Mouse (Mus musculus) thymus, postnatal 0 days (tissue): ENCODE measurements at regions not wholly inside any gene's neighbourhood (a gene's known extent, or its start where the extent isn't known, plus 50 kb on each side); places are given as distances from the start of the nearest gene placed in this dataset.

ENCODE experiments used
- DNase-seq: peaks from one replicate; pipeline ENCODE4 v3.0.0-alpha.2; 2015; ENCODE audit warnings: low spot score

DNA sequence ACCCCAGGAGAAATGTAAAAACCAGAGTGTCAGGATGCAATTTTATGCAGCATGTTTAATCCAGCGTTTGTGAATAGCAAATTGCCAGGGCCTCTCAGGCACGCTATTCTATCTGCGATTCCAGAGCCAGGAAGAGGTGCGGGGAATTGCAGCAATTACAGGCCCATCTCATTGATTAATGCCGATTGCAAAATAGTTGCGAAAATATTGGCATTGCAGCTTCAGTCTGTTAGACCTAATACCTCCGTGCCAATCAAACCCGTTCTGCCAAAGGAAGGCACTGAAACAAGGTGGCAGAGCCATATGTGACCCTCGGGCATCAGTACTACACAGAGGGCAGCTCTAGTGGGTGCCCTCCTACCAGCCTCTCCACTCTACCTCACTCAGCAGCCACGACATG is 212.2 kb upstream of the A230072I06Rik start:
- no peak for DNase-seq

DNA sequence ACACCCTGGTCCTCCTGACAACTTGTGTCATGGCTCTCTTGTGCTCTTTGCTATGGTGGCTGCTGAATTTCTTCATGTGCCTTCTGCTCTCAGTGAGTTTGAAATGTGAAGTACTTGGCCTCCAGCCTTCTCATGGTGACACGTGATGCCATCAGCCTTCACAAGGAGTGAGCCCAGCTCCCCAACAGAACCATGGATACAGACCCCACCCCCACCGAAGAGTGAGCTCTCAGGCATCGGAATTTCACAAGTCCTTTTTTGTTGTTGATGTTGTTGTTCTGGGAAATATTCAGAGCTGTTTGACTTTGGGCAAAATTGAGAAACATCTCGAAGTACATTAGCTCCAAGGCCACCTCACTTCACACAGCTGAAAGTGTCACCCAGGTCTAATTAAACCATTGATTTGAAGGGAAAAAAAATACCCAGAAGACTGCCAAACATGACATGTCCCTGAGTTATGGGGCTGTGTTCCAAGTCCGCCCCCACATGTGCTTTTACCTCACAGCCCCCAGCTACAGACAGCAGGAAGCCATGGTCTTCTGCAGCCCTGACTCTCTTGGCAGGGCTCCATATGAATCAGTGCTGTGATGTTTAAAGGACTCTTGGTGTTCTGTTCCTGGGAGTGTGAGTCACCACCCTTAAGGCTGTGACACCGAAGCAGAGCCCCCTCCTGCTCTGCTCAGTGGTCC is 205.2 kb upstream of the A230072I06Rik start:
- no peak for DNase-seq

DNA sequence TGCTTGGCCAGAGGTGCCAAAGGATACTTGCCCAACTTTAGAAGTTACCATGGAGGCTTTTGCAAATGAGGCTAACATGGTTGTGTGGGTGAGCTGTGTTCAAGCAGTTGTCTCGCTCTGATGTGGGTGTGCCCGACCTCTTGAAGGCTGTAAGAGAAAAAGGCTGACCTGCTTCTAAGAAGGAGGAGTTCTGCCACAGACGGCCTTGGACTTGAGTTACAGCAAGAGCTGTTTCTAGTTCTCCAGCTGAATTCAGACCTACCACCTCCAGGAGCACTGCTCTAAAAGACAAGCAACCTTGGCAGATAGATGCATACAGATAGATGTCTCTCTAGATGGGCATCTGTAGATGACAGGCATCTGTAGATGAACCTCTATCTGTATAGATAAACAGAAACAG is 202.7 kb upstream of the A230072I06Rik start:
- DNase-seq, result no peak

DNA sequence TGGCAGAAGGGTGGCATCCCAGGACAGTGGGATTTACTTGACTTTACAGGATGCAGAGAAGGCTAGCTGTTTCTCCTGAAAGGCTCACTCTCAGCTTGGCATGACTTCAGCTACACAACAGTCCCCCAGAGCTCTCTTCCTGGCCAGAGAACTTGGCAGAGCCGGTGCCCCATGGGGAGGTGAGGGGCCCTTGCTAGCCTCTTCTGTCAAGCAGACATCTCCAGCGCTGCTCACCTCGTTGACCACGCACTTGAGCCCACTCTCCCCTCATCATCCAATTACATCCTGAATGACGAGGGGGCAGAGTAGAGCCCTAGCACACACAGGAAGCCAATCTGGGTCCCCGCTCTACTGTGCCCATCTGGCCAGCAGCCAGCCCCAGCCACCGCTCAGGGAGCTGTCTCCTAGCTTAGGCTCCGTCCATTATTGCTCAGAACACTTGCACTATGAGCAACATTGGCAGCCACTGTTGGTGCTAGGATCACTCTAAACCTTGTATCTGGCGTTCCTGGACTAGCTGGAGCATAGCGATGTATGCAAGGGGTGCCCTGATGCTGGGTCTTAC is 201.7 kb upstream of the A230072I06Rik start:
- DNase-seq, result no peak

DNA sequence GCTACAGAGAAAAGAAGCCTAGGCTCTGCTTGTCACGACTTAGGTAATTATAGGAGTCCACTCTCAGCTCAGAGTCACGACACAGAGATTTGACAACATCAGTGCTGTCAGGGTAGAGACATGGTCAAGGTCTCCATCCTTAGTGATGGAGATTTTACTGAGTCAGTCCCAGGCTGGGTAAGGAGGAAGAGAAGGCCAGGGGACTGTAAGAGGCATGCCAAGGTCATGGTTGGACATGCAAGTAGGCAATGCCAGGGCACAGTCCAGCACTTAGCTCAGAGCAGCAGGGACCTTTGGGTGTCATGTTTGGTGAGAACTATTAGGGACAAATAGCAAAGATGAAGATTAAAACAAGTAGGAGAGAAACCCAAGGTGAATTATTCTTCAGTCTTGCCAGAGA is 200.7 kb upstream of the A230072I06Rik start:
- DNase-seq, result no peak

DNA sequence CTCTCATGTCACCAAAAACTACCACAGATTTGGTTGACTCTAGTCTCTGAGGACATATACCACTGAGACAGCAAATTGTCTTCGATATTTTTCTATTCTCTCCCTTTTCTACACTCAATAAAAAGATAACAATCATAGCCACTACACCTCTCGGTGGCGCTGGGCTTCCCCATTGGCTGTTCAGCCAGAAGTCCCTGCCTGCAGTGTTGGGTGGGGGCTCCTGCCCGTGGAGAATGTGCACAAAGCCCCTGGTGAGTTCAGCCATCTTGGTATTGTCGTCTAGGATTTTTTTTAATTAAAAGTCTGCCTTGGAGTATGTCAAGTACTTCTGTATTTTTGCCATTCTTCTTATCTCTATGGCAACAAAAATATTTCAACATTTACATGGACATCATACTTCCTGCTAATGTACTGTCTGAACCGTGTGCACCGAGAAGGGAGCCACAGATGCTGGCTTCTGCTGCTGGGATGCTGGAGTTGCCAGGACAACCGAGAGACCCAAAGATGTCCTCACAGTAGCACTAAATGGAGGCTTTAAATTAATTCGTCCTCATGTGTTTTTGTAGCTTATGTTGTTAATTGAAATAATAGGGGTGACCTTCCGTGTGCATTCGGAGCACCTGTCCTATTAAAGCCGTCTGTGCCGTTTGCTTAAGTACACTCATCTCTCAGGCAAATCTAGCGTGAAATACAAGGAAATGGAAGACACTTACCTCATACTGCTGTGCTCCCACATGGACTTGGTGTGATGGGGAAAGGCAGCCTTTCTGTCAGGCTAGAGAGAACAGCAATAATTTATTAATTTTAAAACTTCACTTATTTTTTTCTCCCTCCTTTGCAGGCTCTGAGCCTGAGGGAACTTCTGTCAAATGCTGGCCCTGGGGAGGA is 199.7 kb upstream of the A230072I06Rik start:
- DNase-seq, result no peak

- no peak for DNase-seq
Observed at GRCm38 (mm10) chr8:12081536-12081935, 197.1 kb upstream of the A230072I06Rik start.

GRCm38 (mm10) chr8:12087192-12087800 is 191.3 kb upstream of the A230072I06Rik start:
- DNase-seq, result no peak

- no peak for DNase-seq
Observed at GRCm38 (mm10) chr8:12100145-12100544, 178.5 kb upstream of the A230072I06Rik start.

GRCm38 (mm10) chr8:12103296-12103695 is 175.3 kb upstream of the A230072I06Rik start:
- no peak for DNase-seq

GRCm38 (mm10) chr8:12105106-12105901 is 173.3 kb upstream of the A230072I06Rik start:
- DNase-seq, result no peak

DNA sequence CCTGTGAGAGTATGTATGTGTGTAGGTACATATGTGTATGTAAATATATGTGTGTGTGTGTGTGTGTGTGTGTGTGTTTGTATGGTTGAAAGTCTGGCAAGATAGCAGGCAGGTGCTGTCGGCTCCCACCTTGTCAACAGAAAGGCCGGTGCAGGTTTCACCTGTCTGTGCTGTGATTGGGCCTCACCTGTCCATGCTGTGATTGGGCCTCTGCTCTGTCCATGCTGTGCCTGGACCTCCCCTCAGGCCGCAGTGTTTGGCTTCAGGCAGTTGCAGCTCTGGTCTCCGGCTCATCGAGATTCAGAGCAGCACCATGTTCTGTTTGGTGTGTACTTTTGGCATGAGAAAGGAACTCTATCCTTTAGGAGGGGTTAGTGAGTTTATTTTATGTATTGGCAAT is 170.0 kb upstream of the A230072I06Rik start:
- no peak for DNase-seq

- DNase-seq, result no peak
Observed at GRCm38 (mm10) chr8:12111626-12112025, 167.0 kb upstream of the A230072I06Rik start.

DNA sequence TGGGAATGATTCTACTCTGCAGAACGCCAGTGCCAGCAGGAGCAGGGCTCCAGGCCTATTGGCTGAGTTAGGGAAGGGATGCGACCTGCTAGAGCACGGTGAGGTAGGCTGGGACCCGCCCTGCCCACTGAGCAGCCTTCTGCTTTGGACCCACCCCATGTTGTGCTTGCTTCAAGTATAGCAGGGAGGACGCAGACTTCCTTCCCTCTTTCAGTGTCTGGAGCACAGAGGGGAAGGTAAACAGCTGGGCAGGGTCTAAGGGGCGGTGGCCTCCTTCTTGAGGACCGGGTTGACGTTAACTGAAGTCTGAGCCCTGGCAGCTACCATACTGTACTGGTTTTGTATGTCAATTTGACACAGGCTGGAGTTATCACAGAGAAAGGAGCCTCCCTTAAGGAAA is 165.6 kb upstream of the A230072I06Rik start:
- DNase-seq, result no peak

DNA sequence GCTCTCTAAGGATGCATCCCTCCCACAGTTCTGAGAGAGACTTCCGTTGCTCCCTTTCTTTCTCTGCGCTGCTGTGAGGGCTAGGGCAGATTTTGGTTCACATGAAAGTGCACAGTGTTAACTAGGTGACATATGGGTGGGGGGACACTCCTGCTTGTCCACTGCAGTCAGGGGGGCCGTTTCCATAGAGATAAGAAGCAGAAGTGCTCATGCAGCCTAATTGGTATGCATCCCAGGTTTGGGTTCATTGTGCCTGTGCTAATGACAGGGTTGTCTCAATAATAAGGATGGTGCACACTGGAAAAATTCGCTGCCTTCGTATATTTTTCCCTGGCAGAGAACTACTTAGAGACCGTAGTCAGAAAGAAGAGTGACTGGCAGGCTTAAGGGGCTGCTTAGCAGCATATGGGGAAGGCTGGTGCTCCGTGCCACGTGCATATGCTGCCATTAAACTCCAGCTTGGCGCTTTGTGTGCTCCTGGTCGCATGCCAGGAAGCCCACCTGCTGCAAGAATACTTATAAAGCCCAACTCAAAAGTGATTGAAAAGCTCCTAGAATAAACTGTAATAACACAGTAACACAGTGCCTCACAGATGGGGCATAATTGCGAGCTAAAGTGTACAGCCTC is 152.1 kb upstream of the A230072I06Rik start:
- DNase-seq, result no peak

- no peak for DNase-seq
Observed at GRCm38 (mm10) chr8:12127106-12127800, 151.4 kb upstream of the A230072I06Rik start.

DNA sequence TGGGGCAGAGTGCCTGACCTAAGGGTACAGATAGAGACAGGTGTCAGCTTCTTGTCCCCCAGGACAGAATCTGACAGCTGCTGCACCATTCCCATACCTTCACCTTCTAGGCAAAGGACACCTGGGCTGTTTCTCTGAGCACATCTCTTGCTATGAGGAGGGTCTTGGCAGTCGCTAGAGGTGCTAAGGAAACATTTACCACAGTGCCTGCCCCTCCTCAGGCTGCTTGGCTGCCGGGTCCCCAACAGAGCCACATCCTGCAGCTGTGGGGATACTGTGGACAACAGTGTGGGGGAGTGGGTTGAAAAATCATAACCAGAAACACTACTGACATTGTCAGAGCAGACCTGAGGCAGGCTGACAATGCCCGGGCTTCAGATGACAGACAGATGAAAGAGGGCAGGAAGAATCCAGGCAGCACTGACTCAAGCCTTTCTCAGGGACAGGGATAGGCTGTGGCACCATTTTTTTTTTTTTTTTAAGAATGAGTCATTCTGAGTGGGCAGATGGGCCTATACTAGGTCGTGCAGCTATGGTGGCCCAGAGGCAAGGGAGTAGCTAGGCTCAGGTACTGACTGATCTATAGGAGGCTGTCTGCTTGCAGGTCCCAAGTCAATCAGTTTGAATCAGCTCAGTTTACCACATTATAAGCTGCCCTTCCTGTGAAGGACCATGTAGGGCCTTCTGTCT is 150.7 kb upstream of the A230072I06Rik start:
- no peak for DNase-seq

DNA sequence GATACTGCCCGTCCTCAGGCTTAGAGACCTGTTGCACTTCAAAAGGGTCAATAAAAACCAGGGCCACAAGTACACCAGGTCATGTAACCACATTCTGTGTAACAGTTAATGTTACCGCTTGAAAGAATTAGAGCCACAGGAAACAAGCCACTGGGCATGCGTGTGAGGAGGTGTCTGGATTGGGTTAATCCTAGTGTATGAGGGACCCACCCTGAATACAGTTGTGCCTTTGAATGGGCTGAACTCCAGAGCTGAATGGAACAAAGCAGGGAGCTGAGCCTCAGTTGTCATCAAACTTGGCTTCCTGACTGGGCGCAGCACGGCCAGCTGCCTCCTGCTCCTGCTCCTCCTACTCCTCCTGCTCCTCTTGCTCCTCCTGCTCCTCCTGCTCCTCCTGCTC is 148.0 kb upstream of the A230072I06Rik start:
- no peak for DNase-seq

GRCm38 (mm10) chr8:12134200-12134599 is 144.4 kb upstream of the A230072I06Rik start:
- DNase-seq, result no peak
